Comparison of ENCODE assay signal across 8 mouse cellular contexts in the genomic region with DNA sequence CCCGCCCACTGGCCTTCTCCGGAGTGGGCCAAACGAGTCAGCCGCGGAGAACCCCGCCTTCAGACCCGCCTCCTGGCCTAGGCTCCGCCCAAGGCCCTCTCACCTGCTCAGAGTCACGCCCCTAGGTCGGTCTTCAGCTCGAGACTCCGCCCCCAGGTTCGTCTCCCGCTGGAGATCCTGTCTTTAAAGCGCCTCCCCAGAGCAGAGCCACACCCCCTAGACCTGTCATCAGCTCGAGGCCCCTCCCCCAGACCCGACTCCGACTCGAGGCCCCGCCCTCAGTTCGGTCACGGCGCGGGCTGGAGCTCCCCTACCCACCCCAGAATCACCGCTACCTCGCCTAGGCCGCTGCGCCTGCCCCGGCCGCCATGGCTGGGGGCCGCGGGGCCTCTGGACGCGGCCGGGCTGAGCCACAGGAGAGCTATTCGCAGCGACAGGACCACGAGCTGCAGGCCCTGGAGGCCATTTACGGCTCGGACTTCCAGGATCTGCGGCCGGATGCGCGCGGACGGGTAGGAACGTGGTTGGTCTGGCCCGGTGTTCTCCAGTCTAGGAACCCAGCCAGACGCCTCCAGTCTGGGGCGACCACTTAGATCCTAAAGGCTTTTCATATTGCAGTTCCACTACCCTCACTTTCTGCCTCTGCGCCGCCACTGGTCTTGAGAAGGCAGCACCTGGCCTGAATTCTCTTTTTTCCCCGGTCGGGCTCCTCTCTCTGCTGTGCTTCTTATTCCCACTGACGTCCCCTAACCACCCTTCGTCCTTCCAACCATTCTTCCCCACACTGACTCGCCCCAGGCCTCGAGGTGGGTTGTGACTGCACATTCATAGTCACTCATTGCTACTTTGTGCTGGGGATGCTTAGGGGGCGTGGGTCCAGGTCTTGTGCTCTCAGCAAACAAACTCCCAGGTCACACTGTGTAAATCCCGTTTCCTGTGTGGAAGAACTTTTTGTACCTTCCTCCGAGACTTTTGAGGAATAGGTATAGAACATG. TPM values are rescaled to one million over a fixed set of nuclear protein-coding genes. Genes with fewer than 3 reads are reported as not detected.
DNase-seq lines count a peak whose midpoint lies in the region; ATAC-seq lines count a peak whose summit lies in the region.

A gene (plus strand): TSS at position 278 of the 995 bp plus-strand sequence.

- no peaks in the 10 kb centered on the region for H3K36me3 ChIP-seq in heart, embryonic 13.5 days
- H3K36me3 ChIP-seq in liver, embryonic 12.5 days: no peaks in the 10 kb centered on the region
- no peaks in the 10 kb centered on the region for H3K36me3 ChIP-seq in stomach, embryonic 15.5 days

- H3K4me2 ChIP-seq in heart, embryonic 13.5 days: peak within 1 kb of the TSS; percentile 91
- H3K4me2 ChIP-seq in liver, embryonic 12.5 days: peak within 1 kb of the TSS; percentile 91
- peak within 1 kb of the TSS; percentile 75 for H3K4me2 ChIP-seq in stomach, embryonic 15.5 days

- peak; percentile 100 for ATAC-seq in heart, embryonic 13.5 days (ENCODE audit: extremely low read depth, insufficient number of reproducible peaks, low FRiP score, low TSS enrichment)
- ATAC-seq in liver, embryonic 12.5 days: peak; percentile 98
- ATAC-seq in stomach, embryonic 15.5 days (ENCODE audit: insufficient read depth, low FRiP score, low read depth): peak; percentile 99

- peak within 1 kb of the TSS; percentile 96 for H3K4me3 ChIP-seq in brown adipose tissue, adult 24 weeks (ENCODE audit: insufficient read depth, low read depth, low read length)
- H3K4me3 ChIP-seq in heart, embryonic 13.5 days: peak within 1 kb of the TSS; percentile 88
- H3K4me3 ChIP-seq in liver, embryonic 12.5 days: peak within 1 kb of the TSS; percentile 75
- peak within 1 kb of the TSS; percentile 86 for H3K4me3 ChIP-seq in stomach, embryonic 15.5 days (replicated peaks)

- peak within 1 kb of the TSS; percentile 69 for H3K27ac ChIP-seq in brown adipose tissue, adult 24 weeks (replicated peaks; ENCODE audit: low read depth, low read length)
- H3K27ac ChIP-seq in heart, embryonic 13.5 days (replicated peaks): peak within 1 kb of the TSS; percentile 96
- peak within 1 kb of the TSS; percentile 82 for H3K27ac ChIP-seq in liver, embryonic 12.5 days
- peak within 1 kb of the TSS; percentile 93 for H3K27ac ChIP-seq in stomach, embryonic 15.5 days

- no peaks in the 10 kb centered on the region for H3K27me3 ChIP-seq in heart, embryonic 13.5 days (replicated peaks)
- no peaks in the 10 kb centered on the region for H3K27me3 ChIP-seq in liver, embryonic 12.5 days (replicated peaks)
- no peaks in the 10 kb centered on the region for H3K27me3 ChIP-seq in stomach, embryonic 15.5 days (replicated peaks)

- WGBS in heart, embryonic 13.5 days: 1% methylated on average over 61 of the region's 61 CpGs
- WGBS in liver, embryonic 12.5 days (ENCODE audit: insufficient replicate concordance): under 1% methylated on average over 61 of the region's 61 CpGs
- WGBS in stomach, embryonic 15.5 days: under 1% methylated on average over 61 of the region's 61 CpGs

- peak within 1 kb of the TSS; percentile 94 for H3K9ac ChIP-seq in heart, embryonic 13.5 days
- H3K9ac ChIP-seq in liver, embryonic 12.5 days: peak within 1 kb of the TSS; percentile 88
- peak within 1 kb of the TSS; percentile 90 for H3K9ac ChIP-seq in stomach, embryonic 15.5 days

- no peaks in the 10 kb centered on the region for H3K4me1 ChIP-seq in brown adipose tissue, adult 24 weeks (ENCODE audit: control insufficient read depth, insufficient read depth, insufficient read length, low read length)
- peaks cover 18% of the 10 kb centered on the region for H3K4me1 ChIP-seq in heart, embryonic 13.5 days
- H3K4me1 ChIP-seq in liver, embryonic 12.5 days: peaks cover 36% of the 10 kb centered on the region
- peaks cover 7% of the 10 kb centered on the region; the same call in 1 of the 2 replicates for H3K4me1 ChIP-seq in stomach, embryonic 15.5 days

- no peaks in the 10 kb centered on the region for H3K9me3 ChIP-seq in heart, embryonic 13.5 days
- no peaks in the 10 kb centered on the region for H3K9me3 ChIP-seq in liver, embryonic 12.5 days (replicated peaks)
- no peaks in the 10 kb centered on the region for H3K9me3 ChIP-seq in stomach, embryonic 15.5 days

- DNase-seq in CD4-positive, CD25-positive, alpha-beta regulatory T cell, adult 2 months (ENCODE audit: low read depth, low spot score): peak; percentile 100
- peak; percentile 78 for DNase-seq in fat pad, adult 2 months (ENCODE audit: extremely low read depth, low read depth, low spot score)
- DNase-seq in kidney, postnatal 10 days: peak; percentile 99
- peak; percentile 100 for DNase-seq in natural killer cell, adult 2 months (ENCODE audit: low spot score in 2 of 2)

RNA-seq across cellular contexts. Expression of the gene that starts here (rescaled TPM):
- 4.5 and 5.7 TPM in 2 replicates for polyA plus RNA-seq in brown adipose tissue, adult 24 weeks (2012; ENCODE audit: insufficient read depth, insufficient read length, missing spikeins)
- polyA plus RNA-seq in heart, embryonic 13.5 days (2015; fragmentation: Nextera tagmentation; extraction: Ambion mirVana): 6.7 and 7.4 TPM in 2 replicates
- polyA plus RNA-seq in liver, embryonic 12.5 days (2016; fragmentation: Nextera tagmentation; extraction: Ambion mirVana): 7.6 and 8.5 TPM in 2 replicates
- polyA plus RNA-seq in stomach, embryonic 15.5 days (2015; fragmentation: Nextera tagmentation; extraction: Ambion mirVana): 10.4 and 11.7 TPM in 2 replicates

Comparison
In these comparisons a context has a peak if more than half of its experiments do, and no peak if none do; other contexts are left out.
1. Peak in every context shown above with its lines: DNase-seq, ATAC-seq, H3K4me3 ChIP-seq and H3K27ac ChIP-seq.